Mouse (Mus musculus): ENCODE measurements around the gene Gm44790.
"Not testable (repeated sequence)": the region's sequence is repeated elsewhere in the genome, so short reads cannot be mapped to it uniquely, and the experiment has no call there.

The Gm44790 gene

GRCm38 (mm10) chr6:86426358-86426757 lies at the start of gene Gm44790:
Gm44790 (plus strand) TSS chr6:86426658.
- in situ Hi-C loops (cut with MseI, MboI): no loop called here

- in situ Hi-C loops (cut with MseI, MboI): no loop called here
Observed at GRCm38 (mm10) chr6:86378341-86378740, 48.1 kb upstream of the Gm44790 start.

- in situ Hi-C loops (cut with MseI, MboI): not testable (repeated sequence)
Observed at GRCm38 (mm10) chr6:86380112-86380511, 46.3 kb upstream of the Gm44790 start.

GRCm38 (mm10) chr6:86382551-86382950 lies 43.9 kb upstream of the Gm44790 start:
- in situ Hi-C loops (cut with MseI, MboI): no loop called here

- in situ Hi-C loops (cut with MseI, MboI): no loop called here
Observed at GRCm38 (mm10) chr6:86383370-86383769, 43.1 kb upstream of the Gm44790 start.

- in situ Hi-C loops (cut with MseI, MboI): no loop called here
Observed at GRCm38 (mm10) chr6:86384692-86385091, 41.8 kb upstream of the Gm44790 start.

GRCm38 (mm10) chr6:86385362-86386104 lies 40.9 kb upstream of the Gm44790 start:
- in situ Hi-C loops (cut with MseI, MboI): no loop called here

GRCm38 (mm10) chr6:86387313-86387712 lies 39.1 kb upstream of the Gm44790 start:
- in situ Hi-C loops (cut with MseI, MboI): no loop called here

- in situ Hi-C loops (cut with MseI, MboI): no loop called here
Observed at GRCm38 (mm10) chr6:86388461-86388860, 38.0 kb upstream of the Gm44790 start.

GRCm38 (mm10) chr6:86391326-86391725 lies 35.1 kb upstream of the Gm44790 start:
- in situ Hi-C loops (cut with MseI, MboI): no loop called here

- in situ Hi-C loops (cut with MseI, MboI): no loop called here
Observed at GRCm38 (mm10) chr6:86393187-86393586, 33.3 kb upstream of the Gm44790 start.

- in situ Hi-C loops (cut with MseI, MboI): no loop called here
Observed at GRCm38 (mm10) chr6:86394078-86394720, 32.3 kb upstream of the Gm44790 start.

GRCm38 (mm10) chr6:86395021-86395420 lies 31.4 kb upstream of the Gm44790 start:
- in situ Hi-C loops (cut with MseI, MboI): no loop called here

GRCm38 (mm10) chr6:86395969-86396368 lies 30.5 kb upstream of the Gm44790 start:
- in situ Hi-C loops (cut with MseI, MboI): no loop called here

- in situ Hi-C loops (cut with MseI, MboI): no loop called here
Observed at GRCm38 (mm10) chr6:86396581-86397256, 29.7 kb upstream of the Gm44790 start, which contains the start of gene Pcyox1. Pcyox1 (minus strand) TSS chr6:86397154.

GRCm38 (mm10) chr6:86397257-86397980 lies 29.0 kb upstream of the Gm44790 start:
- in situ Hi-C loops (cut with MseI, MboI): no loop called here

- in situ Hi-C loops (cut with MseI, MboI): no loop called here
Observed at GRCm38 (mm10) chr6:86398986-86399385, 27.5 kb upstream of the Gm44790 start.

GRCm38 (mm10) chr6:86399995-86400394 lies 26.5 kb upstream of the Gm44790 start:
- in situ Hi-C loops (cut with MseI, MboI): no loop called here

- in situ Hi-C loops (cut with MseI, MboI): no loop called here
Observed at GRCm38 (mm10) chr6:86400972-86401371, 25.5 kb upstream of the Gm44790 start.

- in situ Hi-C loops (cut with MseI, MboI): no loop called here
Observed at GRCm38 (mm10) chr6:86402681-86403607, 23.5 kb upstream of the Gm44790 start.

GRCm38 (mm10) chr6:86403728-86404099 lies 22.7 kb upstream of the Gm44790 start:
- in situ Hi-C loops (cut with MseI, MboI): no loop called here

Data from mouse trophoblast stem cell (cell line).